Mouse (Mus musculus): ENCODE measurements around the gene Tnr. TPM values are rescaled to one million over a fixed set of nuclear protein-coding genes. Genes with fewer than 3 reads are reported as not detected.

The Tnr gene
- total RNA-seq, 2 experiments from 2014 or later, result 0.02 to 0.13 TPM

DNA sequence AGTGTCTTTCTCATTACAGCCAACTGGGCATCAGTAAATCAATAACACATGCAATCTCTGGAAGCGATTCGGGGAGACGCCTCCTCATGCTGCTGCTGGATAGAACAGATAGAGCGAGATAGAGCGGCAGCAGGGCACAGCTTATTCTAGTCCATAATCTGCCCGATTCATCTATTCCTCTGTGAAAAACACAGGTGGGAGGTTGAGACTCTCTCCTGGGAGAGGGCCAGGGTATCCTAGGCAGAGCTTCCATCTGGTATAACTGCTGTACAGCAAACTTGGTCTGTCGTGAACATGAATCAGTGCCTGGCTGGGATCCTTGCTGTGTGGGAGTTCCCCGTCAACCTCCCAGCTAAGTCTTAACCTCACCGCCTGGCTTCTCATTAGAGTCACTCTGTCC lies 193.4 kb downstream of the Tnr start:
- DNase-seq, result no peak

DNA sequence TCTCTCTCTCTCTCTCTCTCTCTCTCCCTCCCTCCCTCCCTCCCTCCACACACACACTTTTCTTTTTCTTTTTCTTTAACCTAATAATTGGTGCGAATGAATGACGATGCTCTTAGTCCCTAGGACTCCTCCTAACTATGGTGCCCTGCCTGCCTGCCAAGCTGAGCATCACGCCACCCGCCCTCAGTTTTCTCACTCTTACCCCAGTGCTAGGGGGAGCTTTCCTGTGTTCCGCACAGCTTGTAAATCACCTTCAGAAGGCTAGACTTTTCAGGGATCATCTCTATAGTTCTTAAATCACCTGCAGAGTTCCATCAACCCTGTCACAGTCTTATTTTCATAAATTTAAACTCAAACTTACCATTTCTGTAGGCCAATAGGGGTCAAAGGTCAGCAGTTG lies 200.2 kb downstream of the Tnr start:
- no peak for DNase-seq

DNA sequence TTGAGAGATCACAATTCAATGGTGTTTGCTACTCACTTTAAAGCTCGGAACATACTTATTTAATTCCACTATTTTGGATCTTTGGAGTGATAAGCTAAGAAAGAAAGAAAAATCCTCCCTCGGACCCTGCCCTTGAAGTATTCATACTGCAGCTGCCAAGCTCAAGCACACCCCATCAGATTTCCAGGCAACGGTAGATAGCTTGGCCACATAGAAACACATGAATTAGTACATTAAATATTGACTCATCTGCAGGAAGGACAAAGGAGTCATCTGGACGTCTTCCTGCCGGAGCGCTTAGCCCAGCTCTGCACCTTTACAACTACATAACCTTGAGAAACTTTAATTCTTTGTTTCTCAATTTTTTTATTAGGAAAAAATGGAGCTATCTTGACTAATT lies 205.7 kb downstream of the Tnr start:
- DNase-seq, result no peak

DNA sequence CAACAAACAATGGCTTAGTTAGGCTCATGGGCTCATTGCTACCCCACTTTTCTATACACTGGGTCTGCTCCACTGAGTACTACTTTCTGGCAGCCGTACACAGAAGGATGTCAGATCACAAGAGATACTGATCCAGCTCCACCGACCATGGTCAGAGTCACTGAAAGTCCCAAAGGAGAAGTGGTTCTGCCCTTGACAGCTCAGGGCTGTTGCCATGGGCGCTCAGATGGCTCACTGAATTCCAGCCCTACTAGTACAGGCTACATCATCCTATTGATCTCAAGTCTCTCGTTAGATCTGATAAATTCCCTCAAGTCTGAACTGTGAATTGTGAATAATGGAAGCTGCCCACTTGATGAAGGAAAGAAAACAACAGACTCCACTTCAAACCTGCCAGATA lies 207.3 kb downstream of the Tnr start:
- DNase-seq, result no peak

DNA sequence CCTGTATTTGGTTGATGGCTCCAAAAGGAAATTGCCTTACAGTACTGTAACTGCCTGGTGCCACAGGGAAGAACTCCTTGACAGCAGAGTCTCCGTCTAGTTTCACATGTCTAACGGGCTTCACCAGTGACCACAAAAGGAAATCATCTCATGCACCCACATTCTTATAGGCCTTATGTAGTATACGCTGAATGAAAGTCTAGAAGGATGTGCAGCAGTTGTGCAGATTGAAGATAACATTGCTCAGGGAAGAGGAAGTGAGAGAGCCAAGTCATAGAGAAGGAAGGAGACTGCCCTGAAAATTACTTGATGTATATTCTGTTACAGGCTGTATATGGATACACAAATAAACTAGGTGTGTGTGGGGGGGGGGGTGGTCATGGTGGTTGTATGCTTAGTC lies 211.5 kb downstream of the Tnr start:
- DNase-seq, result peak in 1 of 2 experiments; percentile 3

DNA sequence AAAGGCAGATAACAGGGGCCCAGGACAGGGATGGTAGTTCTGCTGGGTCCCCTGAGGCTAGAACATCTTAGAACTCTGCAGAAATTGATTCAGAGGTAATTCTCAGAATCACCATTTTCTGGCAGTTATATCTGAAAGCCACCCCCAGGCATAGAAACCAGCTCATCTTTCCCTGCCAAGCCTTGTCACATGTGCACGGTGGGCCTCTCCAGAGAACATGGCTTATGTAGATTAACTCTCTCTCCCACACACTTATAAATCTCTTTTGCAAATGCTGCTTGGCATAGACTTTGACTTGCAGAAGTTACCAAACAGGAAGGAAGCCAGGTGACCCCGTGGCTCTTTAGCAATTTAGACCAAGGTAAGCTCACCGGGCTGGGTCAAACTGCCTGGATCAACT lies 215.9 kb downstream of the Tnr start:
- DNase-seq, result no peak

DNA sequence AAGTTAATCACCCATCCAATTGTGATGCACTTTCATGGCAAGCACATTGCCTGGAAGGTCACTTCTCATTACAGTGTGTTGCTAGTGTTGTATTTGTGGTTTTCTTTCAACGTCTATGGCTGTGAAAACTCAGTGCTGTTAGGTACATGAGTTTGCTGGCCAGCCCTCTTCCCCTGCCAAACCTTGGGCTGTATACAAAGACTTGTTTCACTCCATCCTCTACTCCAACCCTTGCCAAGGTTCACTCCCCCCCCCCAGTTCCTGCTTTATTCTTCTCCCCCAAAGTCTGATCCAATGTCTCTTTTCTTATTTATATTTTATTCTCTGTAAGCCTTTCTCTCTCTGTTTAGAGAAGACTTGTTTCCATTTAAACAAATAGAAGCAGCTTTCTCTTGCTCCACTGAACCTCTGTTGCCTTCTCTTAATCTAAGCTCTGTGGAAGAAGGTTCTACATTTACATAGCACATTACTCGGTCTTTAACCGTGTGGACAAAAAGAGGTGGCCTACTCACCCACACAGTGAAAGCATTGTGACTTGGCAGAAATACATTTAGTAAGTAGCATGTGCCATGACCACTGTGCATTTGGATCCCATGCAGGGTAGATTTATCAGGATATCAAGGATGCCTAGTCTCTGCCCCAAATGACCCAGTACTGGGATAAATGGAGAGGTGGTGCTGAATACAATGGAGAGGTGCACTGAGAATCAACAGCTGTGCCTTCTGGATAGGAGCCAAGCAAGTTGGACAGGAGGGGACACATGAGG lies 217.9 kb downstream of the Tnr start:
- DNase-seq, result no peak

DNA sequence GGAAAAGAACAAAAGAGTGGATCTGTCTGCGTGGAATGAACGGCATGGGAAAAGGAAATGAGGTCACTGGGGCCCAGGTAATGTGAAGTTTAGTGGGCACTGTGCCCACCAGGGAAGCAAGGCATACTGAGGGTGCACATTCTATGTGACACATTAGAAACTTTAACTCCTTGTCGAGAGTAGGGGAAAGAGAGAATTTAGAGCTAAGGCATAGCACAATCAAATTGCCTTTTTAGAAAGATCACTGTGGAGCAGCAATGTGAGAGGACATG lies 218.4 kb downstream of the Tnr start:
- DNase-seq, result no peak

DNA sequence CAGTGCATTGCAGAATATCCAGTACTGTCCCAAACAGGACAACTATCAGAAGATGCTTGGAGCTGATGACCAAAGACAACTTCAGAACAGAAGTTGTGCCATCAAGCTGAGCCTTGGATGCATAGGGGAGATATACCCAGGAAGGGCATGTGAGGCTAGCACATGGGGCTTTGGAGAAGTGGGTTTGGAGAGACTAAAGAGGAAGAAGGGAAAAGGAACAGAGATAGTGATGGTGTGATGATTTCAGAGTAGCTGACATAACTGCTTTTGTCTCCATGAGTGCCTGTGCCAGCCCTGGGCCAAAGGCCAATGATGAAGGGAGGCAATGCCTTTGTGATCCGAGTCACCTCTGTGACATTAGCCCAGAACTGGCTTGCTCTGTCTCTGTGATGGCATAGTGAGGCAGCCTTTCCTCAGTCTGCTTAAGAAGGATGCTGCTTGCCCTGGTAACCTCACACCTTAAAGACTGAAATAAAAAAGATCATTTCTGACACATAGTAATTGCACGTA lies 220.2 kb downstream of the Tnr start:
- DNase-seq, result peak; percentile 8 to 10

DNA sequence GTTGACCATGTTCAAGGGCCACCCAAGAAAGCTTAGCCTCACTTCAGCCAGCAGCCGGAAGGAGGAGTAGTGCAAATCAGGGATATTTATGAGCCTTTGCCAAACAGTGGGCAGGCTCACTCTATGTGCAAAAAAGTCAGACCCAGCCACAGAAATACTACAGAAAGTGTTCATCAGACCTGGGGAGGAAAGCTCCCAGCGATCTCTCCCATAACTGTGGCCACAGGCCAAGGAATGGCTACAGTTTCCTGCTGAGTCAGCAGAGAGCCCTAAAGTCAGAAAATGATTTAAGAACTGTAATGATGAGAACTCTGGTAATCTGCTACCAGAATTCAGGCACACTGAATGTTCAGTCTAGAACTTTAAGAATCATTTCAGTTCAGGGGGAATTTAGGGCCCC lies 221.7 kb downstream of the Tnr start:
- no peak for DNase-seq

DNA sequence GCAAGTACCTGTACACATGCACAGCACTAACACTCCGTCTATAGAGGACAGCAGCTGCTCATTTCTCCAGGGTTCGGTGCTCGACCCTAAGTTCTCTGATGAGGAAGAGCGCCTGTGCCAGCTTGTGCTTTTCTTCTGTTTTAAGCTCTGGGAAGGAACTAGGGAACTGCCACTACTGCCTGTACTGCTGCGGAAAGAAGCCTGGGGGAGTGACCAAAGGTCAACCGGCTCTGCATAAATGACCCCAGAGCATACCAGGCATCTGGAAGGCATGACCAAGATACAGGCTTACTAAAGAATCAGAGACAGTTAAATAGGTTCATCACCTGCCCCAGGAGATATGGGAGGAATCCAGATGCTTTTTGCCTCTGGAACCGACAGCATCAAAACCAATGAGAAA lies 224.4 kb downstream of the Tnr start:
- no peak for DNase-seq

DNA sequence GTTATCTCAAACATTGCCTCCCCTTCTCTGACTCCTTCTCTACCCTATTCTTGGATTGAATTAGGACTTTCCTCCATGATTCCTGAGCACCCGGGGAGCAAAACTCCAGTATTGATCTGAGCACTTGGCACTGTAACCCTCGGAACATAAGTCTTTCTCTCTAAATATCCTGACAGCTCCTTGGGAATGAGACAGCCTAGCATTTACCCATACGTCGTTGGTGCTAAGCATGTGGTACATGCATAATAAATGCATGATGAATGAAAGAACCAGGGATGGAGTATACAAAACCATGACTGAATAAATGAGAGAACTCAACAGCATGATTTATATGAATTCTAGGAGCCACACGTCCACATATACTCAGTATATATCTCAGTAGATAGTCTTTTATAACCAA lies 226.8 kb downstream of the Tnr start:
- DNase-seq, result no peak

DNA sequence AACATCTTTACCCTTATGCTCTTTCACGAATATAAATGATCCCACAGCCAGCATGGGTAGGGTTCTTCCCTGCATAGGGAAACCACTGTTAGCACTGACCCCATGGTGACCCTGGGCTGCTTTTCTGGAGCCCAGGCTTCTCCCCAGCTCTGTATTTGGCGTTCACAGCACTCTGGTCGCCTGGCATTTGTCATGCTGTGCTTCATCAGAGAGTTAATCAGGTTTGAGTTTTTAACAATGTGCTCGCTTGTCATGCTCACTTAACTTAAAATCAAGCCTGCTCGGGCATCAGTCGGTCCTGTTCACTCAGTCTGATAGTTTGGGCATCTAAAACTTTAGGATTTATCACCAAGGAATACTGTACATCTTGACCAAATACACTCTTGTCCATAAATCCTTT lies 227.3 kb downstream of the Tnr start:
- DNase-seq, result no peak

DNA sequence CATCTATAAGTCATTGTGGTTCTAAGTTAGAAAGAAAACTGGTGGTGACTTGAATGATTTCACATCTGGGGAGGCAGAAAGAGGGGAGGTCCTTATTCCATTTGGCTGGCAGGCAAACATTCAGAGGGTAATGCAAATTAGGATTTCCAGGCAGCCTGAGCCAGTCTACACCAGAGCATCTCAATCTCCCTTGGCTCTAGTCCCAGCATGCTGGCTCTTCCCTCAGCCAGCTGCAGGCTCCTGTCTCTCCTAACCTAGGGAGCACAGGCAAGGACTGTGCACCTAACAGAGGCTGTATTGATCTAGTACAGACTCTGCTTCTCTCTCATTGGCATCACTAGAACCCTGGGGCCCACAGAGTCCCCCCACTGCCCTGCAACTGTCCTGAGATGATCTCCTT lies 237.4 kb downstream of the Tnr start:
- DNase-seq, result no peak

DNA sequence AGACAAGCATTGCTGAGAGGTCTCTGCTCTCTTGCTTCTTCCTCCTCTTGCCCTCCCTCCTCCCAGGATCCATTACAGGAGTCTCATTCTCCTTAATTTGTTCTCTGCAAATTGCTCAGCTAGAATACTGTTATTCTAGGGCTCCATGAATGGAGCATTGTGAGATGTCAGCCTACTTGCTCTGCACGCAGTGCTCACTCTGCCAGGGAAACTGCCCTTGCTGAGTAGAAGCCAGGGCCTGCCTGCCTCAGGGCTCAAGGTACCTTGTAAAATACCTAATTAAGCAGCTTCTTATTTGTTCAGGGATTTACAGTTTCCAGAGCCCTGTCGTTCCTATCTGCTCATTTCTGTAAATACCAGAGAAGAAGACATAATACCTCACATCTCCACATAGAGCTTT lies 240.3 kb downstream of the Tnr start:
- DNase-seq, result no peak

DNA sequence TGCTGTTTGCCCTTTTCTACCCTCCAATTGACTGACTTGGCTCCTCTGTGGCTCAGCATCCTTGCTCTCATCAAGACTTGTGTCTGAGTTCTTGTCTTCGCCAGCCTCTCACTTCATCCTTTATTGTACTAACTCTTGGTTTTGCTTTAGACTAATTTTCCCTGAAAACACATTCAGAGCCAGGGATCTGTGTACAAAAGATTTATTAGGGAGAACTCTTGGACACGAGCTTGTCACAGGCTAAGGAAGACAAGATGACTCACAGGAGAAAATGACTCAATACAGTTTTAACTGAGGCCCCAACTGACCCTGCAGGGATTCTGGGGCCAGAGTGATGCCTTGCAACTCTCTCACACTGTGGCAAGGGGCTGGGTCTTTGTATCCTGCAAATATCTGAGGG lies 241.3 kb downstream of the Tnr start:
- DNase-seq, result no peak

DNA sequence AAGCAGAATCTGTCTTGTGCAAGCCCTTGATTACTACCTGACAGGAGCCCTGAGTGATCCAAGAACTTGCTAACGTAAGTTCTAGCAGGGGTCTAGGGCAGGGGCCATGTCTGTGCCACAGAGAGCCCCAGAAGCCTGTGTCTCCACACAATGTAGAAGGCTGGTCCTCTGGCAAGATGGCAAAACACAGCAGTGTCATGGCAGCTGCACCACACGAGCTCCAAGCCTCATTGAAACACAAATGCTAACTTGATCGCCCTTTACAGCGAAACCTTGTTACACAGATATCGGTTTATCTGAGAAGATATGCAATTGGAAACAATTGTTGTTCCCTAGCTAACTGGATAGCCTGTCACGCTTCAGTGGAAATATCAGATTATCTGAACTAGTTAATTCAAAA lies 246.4 kb downstream of the Tnr start:
- no peak for DNase-seq

DNA sequence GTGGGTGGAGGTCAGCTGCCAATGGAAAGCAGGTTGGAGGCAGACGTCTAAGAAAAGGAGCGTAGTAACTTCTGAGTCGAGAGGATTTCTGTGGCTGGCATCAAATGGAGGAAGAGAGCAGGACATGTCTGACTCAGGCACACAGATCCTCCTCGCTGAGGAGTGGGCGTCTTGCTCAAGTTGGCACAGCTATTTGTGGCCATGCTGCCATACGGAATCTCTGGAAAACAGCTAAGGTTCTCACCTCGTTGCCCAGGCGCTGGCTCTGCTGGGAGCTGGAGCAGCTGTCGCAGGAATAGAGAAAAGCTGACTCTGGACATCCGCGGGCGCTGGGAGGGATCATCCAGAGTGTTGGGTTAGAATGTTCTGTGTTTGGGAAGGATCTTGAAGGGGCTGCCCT lies 250.1 kb downstream of the Tnr start:
- DNase-seq, result no peak

DNA sequence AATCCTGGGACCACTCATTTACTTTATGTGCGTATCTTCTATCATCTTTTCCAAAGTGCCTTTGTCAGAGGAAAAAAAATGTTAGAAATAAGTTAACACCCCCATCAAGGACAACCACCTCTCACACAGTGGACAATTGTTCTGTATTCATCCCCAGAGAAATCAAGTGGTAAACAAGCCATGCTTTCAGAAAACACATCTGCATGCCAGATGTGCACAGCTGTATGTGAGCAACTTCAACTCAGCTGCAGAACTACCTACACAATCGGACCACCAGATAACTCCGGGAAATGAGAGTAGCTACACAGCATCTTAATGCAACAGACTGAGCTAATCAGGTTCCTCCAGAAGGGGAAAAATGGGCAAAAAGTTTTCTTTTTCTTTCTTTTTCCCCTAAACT lies 251.6 kb downstream of the Tnr start:
- DNase-seq, result no peak

DNA sequence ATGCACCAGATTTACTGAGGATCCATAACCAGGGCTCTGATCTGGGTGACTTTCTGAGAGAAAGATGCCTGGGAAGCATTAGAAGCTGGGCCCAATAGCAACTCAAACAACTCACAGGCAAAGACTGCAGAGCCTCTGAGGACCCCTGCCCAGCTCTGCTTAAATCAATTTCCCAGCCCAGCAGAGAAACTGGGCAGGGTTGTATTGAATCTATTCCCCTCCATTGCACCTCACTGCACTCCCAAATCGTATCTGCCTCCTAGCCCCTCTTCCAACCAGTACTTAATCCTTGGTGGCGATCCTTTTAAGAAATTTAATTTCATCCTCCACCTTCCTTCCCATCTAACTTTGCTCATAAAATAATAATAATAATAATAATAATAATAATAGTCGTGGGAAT lies 253.5 kb downstream of the Tnr start:
- no peak for DNase-seq

DNA sequence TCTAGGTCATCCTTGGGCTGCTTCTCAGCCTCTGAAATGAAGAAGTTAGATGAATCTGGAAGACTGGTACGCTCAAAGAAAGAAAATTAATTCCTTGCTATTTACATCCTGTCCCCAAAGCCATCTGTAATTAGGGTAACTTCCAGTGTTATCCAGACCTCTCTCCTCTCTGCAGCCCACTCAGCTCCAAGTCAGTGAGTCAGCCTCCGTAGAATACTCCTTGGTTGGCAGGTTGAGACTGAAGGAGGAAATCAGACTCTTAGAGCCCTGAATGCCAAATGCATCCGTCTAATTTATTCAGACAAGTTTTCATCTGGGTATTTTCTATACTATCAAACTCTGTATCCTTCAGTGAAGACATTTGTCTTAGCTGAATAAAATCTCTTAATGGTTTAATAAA lies 255.9 kb downstream of the Tnr start:
- DNase-seq, result no peak

DNA sequence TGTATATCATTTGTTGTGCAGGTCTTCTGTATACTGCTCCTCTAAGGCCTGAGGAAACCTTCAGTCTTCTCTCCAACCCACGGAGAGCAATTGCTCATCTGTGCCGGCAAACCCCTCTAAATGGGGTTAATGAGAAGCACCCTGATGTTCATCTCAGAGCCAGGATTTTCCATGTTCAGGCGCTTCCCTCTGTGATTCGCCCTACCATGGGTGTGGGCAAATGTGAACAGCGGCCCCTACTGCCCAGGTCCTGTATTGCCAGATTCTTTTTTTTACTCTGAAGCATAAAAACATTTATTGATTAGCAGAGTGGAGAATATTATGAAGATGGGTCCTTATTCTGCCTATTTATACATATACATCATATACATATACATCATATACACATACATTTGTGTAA lies 260.3 kb downstream of the Tnr start:
- DNase-seq, result peak; percentile 17 to 72

DNA sequence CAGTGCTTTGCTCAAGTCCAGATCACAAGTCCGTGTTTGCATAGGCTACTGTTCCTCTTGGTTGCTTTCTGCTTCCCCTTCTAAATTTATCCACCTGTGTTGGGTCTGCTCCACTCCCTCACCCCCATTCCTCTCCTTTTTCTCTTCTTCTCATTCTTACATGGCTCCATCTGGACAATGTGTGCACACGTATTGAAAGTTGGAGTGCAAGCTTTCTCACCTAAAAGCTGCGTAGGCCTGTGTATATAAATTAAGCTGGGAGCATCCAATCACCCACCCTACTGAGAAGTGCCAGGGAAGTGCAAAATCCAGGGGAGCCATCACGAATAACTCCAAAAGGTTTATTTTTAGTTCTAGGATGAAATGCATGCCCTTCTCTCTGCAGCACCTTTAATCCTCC lies 264.7 kb downstream of the Tnr start:
- DNase-seq, result no peak

DNA sequence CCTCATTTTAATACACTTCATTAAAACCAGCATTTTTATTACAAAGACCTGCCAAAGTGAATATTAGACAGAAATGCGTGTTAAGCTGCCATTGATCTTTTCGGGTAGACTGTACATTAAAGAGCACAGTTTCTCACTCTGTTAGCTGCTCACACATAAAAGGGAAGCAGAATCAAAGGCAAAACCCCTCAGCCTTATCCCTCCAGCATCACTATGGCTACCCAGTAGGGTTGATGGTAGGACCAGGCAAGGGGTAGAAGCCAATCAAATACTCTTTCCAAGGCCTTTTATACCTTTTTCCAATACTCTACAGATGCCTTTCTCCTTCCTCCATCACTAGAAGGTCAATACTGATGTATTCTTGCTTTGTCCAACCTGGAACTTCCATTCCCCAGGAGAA lies 269.0 kb downstream of the Tnr start:
- no peak for DNase-seq

DNA sequence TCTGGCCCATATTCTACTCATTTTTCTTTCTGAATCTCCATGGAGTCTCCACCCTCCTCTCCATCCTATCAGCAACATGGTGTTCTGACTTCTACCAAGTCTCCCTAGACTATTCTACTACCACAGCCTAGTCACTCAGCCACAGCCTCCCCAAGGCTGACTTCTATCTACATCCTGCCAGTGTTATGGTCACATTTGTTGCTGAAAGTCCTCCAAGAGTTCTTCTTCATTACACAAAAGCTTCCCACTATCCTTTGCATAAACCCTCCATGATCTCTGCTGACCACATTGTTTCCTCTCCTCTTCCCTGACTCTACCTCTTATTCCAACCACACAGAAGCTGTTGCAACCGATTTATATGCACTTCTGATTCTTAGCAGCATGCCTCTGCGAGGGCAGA lies 272.5 kb downstream of the Tnr start:
- DNase-seq, result no peak

All from heart, adult 18-20 months (tissue).